Mouse (Mus musculus) left cerebral cortex, postnatal 25 days (tissue): ENCODE measurements around the gene Nmnat2. TPM values are rescaled to one million over a fixed set of nuclear protein-coding genes. Genes with fewer than 3 reads are reported as not detected.

Experiments
- DNase-seq, 2 experiments: peaks; one replicate each; pipeline ENCODE4 v3.0.0; 2022; ENCODE audit warnings: low spot score in 2 of 2, mixed read lengths in 1 of 2
- intact Hi-C: fragments of 180-260 bp; cut with DNase I; formaldehyde crosslinking; loops from one replicate; pipeline ENCODE4 v1.15.1; 2025
- total RNA-seq, 2 experiments: library from RNA; stranded (reverse); gene quantifications; 2 replicates each; pipeline ENCODE4 v1.2.3; 2021

The Nmnat2 gene
- 100 to 1,000 TPM; 153 to 155 TPM for total RNA-seq

DNA sequence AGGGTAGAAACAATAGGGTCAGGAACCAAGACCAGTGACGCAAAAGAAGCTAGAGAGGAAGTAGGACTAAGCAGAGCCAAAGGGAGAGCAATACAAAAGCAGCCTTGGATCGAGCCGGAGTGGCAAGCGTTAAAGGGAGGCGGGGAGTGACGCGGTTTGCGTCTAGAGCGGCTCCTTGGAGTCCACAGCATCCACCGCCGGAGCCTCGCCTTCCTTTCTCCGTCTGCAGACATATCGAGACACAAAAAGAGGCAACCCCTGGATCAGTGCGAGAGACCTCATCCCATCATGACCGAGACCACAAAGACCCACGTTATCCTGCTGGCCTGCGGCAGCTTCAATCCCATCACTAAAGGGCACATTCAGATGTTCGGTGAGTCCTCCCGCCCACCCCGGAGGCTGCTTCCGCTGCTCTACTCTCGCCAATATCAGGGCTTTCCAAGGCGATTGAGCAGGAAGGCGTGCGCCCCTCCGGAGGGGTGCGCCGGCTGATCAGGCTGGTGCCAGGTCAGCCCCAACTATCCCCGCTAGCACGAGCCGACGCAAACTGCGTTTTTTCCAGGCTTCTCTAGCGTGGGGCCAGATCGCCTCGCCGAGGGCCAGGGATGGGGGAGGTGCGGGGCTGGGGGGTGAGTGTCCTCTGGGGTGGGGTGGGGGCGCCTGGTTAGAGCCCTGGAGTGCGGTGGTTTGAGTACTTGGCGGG lies at the start of gene Nmnat2:
Gene Nmnat2 (plus strand): TSS at position 173 of the 703 bp plus-strand sequence.
- DNase-seq, result peak; percentile 83 to 90
- intact Hi-C loops, result loop anchor here (5.0 kb wide), 1 partner anchor 97 kb away; no protein-coding TSS in a partner anchor

DNA sequence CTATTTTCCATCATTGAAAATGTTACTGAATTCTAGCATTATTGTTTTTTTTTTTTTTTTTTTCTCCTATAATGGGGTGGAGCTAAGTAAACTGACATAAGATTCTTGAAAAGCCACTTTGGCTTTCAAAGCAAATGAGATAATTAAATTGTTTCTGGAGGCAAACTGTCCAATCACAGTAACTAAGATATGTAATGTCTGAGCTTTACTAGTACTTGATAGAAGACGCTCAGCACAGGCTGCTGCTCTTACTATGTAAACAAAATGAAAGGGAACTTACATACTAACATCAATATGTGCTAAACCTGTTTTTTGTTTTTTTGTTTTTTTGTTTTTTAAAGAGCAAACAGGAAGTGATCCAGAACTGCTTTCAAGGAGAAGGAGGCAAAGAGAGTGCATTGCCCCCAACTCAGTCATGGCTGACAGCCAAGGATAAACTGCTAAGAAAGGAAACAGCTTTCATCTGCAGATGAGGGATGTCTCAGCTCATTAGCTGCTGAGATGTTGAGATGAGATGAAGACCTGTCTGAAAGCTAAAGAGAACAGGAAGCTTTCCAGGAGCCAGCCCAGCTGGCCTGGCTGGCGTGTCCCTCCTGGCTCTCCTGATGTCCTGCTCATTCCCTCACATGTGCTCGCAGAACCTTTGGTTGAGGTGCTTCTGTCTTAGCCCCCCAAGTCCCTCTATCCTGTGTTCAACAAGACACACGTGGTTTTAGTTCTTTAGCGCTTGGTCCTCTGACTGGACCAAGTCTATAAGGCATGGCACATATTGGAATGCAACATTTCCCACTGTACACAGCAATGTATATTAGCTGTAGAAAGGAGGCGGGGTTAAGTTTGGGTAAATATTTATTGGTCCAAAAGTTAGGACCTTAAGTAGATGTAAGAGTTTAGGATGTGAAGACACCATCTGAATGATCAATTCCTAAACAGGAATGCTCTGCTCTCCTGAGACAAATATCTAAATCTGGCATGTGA lies 41.0 kb upstream of the Nmnat2 start:
- no peak for DNase-seq

DNA sequence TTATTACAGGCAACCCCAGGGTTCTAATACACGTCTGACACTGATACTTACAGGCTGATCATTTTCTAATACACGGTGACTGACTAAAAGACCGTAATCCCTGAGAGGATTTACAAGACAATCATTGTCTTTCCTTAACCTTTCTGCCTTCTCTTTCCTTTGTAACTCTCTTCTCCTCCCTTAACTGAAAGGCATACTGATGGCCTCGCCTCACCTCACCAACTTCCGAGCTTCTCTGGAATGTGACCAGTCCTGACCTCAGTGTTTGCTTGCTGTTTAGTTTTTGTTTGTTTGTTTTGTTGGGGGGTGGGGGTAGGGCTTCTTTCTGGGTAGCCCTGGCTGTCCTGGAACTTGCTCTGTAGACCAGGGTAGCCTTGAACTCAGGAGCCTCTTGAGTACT lies 39.0 kb upstream of the Nmnat2 start:
- intact Hi-C loops, result no loop called here
- DNase-seq, result no peak

More for the DNA sequence above, 41.0 kb upstream of the Nmnat2 start:
- intact Hi-C loops, result no loop called here

DNA sequence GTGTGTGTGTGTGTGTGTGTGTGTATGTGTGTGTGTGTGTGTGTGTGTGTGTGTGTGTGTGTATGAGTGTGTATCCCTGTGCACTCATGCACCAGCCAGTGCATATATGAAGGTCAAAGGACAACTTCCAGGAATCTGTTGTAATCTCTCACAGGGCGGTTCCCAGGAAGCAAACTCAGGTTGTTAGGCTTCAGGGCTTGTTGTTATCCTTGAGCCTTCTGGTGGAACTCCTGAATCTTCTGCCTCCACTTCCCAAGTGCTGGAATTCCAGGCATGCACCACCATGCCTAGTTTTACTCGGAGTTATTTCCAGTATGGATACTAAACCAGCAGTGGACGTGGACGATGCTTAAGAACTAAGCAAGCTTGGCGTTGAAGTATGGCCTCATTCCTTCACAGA lies 37.9 kb upstream of the Nmnat2 start:
- intact Hi-C loops, result no loop called here
- DNase-seq, result no peak

DNA sequence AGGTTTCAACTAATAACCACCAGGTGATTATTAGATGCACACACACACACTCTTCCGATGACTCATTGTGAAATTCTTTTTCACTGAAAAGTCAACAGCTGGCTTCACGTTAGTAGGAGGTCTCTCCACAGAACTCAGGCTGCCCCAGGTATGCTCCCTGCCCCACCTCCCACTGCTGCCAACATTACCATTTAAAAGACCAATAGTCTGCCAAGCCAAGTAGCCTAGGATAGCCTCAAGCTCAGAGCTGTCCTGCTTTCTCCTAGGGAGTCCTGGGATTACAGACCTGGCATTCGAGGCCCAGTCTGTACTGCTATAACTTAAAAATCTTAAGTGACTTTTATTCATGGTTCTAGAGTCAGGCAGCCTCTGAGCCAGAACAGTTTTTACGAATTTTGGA lies 37.2 kb upstream of the Nmnat2 start:
- no peak for DNase-seq
- intact Hi-C loops, result no loop called here

DNA sequence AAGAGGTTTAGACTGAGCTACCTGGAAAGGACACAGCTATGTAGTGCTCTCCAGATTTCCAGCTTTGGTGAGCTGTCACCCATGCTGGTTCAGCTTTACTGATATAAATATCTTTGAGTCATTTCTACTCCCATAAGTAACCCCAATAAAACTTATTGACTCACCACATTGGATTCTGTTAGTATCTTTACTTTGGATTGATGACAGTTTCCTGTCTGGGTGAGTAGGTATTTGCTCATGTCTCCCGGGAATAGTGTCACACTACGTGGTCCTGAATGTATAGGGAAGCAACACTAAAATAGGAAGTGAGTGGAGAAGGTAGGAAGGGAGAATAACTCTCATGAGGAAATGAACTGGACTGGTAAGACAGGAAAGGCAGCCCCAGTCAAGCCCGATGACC lies 33.0 kb upstream of the Nmnat2 start:
- DNase-seq, result no peak
- intact Hi-C loops, result no loop called here

DNA sequence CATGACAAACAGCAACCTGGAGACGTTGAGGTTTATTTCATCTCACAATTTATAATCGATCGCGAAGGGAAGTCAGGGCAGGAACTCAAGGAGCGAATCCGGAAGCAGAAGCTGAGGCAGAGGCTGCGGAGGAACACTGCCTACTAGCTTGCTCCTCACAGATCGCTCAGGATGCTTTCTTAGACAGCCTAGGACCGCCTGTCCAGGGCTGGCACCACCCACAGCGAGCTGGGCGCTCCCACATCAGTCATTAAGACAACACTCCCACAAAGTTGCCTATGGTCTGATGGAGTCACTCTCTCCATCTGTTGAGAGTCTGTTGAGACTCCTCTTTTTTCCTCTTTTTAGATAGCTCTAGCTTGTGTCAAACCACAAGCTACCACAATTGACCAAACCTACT lies 20.8 kb upstream of the Nmnat2 start:
- no peak for DNase-seq
- intact Hi-C loops, result no loop called here

DNA sequence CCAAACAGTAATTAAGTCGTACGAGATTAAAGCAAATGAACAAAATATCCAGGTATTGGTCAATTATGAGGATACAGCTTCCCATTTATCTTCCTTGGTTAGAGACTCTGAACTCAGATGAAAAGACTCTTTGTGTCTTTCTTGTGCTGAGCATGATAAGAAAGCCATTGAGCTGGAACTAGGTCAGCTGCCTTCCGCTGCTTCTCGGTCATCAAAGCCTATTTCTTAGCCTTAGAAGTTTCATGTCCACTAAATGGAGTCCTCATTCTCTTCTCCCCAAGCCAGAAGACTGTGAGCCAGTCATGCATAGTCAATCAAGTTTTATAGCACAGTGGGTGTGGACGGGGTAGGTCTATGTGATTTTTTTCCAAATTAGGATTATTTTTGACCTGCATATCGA lies 19.3 kb upstream of the Nmnat2 start:
- intact Hi-C loops, result no loop called here
- no peak for DNase-seq

DNA sequence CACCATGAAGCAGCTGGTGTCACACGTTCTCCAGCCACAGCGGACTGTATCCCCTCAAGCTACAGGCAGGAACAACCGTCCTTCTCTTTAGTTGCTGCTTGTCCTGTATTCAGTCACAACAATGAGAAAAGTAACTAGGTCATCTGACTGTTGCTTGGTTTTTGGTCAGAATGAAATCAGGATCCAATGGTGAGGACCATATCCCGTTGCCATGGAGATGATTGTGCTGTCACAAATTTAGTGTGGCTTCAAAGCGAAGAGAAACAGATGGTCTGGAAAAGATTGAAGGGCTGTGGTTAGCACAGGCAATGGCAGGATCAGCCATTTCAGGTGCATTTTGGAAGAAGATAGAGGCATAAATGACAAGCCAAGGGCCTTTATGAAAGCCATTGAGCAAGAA lies 18.4 kb upstream of the Nmnat2 start:
- DNase-seq, result no peak
- intact Hi-C loops, result no loop called here

DNA sequence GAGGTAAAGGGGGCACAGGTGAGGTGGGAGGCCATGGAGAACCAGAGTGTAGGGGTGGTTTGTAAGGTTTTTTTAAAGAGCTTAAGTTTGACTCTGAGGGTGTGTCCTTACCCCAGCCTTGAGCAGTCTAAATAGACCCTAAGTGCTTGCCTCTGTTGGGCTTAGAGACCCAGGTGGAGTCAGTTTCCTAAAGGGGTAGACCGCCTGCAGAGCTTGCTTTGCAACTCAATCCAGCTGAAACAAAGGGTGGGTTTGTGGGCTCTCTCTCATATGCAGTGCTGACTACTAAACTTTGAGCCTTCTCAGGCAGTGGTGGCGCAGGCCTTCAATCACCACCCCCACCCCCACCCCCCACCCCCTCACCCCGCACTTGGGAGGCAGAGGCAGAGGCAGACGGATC lies 11.8 kb upstream of the Nmnat2 start:
- no peak for DNase-seq
- intact Hi-C loops, result no loop called here

DNA sequence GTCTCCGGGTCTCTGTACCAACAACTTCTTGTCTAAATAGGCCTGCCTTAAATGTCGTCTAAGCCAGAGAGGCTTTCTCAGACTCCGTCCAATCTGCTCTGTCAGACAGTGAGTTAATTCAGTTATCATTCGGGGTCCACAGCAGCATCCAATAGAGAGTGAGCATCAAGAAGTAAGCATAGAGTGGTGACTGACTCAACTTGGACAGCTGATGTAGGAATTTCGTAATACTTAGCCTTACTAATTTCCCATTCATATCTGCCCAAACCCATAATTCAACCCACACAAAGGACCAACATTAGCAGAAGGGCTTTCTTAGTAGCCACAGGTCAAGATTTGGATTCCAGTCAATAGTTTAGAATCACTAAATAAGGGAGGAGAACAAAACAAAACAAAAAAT lies 626 bp upstream of the Nmnat2 start:
- no peak for DNase-seq
- intact Hi-C loops, result no loop called here

DNA sequence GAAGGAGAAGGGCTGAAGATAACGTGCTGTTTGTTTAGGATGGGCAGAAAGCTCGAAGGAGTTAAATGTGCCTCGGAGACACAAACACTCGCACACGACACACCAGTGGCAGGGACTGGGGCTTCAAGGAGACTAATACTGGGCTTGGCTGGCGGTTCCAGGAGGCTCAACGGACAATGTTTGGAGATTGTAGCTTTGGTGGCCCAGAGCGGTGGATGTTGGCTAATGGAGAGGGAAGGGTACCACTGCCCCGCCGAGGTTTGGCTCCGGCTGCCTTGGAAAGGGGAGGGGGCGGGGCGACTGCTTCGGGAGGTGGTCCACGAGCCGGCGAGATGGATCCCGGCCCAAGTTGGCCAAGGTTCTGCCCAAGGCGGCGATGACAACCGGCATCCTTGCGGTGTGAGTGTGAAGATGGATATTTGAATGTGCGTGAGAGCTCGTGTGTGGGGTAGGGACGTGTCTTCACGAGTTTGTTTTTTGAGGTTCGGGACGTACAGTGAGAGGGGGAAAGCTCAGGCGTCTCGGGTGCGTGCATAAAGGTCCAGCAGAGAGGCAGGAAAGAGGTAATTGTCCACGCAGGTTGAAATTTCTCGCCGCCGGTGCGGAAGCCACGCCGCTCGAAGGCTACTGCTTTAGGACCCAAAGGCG lies 895 bp downstream of the Nmnat2 start:
- intact Hi-C loops, result loop anchor here (2.0 to 5.0 kb wide), 2 partner anchors 53 to 97 kb away; partner anchors contain the start of gene Smg7
- peak; percentile 32 to 39 for DNase-seq

DNA sequence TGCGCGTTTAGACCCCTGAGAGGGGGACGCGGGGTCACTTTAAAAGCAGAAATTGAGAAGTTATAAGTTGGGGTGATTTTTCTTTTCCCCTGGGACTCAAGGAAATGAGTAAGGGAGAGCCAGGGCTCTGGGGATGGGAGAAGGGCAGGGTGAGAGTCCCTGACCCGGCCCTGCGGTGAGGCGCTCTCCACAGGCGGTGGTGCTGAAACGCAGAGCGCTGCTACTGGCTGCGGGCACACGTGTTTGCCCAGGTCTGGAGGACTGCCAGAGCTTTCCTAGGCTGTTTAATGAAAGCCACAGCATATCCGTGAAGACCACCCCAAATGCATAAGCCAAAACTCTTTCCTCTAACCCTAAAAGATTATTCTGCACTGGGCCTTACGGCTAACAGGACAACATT lies 1.4 kb downstream of the Nmnat2 start:
- intact Hi-C loops, result loop anchor here (2.0 to 5.0 kb wide), 2 partner anchors 53 to 96 kb away; partner anchors contain the start of gene Smg7
- DNase-seq, result peak; percentile 24 to 37

DNA sequence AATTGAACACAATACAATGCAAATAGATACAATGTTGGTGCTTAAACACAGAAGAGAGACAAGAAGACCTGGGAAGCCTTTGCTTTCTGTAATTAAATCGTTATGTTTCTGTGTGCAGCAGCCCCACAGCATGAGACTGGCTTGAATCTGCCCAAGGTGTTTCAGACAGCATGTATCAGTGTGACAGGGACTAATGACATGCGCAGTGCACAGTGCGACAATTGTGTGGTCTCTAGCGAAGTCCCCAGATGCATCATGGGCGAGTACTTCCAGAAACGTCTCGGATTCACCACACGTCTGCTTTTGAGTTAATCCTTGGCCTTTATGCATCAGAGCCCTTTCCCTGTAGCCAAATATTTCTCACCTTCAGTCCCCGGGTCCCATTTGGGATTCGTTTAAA lies 9.6 kb downstream of the Nmnat2 start:
- intact Hi-C loops, result no loop called here
- no peak for DNase-seq

DNA sequence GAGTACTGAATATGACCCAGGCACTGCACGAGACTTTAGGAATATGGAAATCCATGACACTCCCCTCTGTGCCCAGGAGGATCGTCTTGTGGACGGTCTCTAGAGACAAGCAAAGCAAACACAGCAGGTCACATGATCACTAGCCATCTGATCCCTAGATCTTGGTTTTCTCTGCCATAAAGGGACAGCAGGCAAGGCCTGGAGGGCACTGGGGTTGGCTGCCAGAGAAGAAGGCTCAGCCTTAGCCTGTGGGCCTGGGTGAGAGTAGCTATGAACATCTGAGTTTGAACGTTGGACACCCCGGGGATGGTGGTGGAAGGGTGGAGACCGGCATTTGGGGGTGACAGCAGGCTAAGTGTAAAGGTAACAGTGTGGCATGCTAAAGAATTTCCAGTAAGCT lies 11.4 kb downstream of the Nmnat2 start:
- DNase-seq, result no peak
- intact Hi-C loops, result no loop called here

DNA sequence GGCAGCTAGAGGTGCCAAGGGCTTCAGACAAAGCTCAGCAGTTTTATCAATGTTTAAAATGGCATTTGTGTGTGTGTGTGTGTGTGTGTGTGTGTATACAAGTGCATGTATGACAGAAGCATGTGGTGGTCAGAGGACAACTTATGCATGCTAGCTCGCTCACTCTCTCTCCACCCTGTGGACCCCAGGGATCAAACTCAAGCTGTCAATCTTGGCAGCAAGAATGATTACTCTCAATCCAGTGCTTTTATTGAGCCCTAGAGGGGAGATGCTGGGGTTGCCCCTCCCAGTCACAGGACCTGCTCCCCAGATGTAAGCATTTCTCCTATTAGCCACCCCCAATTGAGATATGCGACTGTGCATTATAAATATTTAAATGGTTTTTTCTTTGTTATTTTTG lies 11.9 kb downstream of the Nmnat2 start:
- no peak for DNase-seq
- intact Hi-C loops, result no loop called here

DNA sequence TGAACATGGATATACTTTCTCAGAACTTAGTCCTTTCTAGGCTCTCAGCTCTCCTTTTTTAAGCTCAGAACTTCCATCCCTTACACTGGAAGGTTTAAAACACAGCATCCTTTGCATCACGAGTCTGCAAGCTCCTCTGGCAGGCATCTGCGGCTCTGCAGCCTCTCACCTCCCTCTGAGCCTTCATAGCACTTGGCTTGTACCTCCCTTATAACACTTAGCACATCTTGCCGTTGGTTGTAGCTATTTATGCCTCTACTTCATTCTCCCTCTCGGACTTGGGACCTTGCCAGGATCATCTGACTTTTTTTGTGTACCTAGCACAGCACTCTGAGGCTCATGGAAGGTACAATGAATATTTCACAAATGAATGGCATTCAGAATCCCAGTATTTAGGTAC lies 14.3 kb downstream of the Nmnat2 start:
- DNase-seq, result peak in 1 of 2 experiments; percentile 74
- intact Hi-C loops, result no loop called here

DNA sequence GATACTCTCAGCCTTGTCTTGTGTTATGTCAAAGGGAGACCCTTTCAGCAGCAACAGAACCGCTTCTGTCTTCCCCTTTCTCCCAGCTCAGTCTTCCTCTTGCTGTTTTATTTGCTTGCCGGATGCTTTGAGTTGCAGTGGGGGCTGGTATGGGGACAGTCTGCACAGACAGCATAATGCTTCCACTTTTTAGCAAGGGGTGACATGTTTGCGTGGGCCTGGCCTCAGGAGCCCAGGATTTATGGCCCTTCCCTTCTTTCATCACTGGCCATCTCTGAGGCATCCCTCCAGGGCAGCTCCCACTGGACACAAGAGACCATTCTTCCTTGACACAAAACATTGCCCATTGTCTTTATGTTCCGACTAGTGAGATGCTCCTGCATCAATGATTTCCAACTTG lies 18.2 kb downstream of the Nmnat2 start:
- intact Hi-C loops, result no loop called here
- no peak for DNase-seq

DNA sequence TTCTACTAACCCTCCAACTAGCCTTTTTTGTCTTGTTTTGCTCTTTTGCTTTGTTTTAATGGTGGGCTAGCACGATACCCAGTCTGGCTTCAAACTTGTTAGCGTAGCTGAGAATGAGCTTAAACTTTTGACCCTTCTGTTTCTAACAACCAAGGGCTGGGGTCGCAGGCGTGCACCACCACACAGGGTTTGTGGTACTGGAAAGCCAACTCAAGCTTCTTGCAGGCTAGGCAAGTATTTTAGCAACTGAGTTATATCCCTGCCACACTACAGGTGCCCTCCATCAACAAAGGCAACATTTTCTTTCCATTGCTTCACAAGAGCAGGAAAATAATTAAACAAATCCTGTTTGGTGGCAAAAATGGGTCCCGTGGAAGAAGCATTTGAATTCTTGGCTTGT lies 18.6 kb downstream of the Nmnat2 start:
- intact Hi-C loops, result no loop called here
- no peak for DNase-seq

DNA sequence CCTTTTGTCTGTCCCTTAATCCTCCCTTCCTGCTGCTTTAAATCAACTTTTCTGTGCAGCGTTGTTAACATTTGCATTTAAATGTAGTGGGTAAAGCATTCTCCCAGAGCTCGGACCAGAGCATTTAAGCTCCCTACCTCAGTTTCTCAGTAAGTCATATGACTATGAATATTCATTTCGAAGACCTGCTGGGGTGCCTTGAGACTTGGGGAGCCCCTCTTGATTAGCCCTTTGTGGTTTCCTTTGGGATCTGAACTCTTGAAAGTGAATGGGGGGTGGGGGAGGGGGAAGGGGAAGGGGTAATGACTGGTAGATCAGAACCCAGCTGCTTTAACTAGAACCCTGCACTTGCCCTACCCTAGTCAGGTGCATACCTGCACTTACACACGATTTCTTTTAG lies 19.1 kb downstream of the Nmnat2 start:
- intact Hi-C loops, result no loop called here
- no peak for DNase-seq
